ENCODE assay signal across 8 mouse cellular contexts in genomic region chr10:53399053-53399452, GRCm38 (mm10). TPM values are rescaled to one million over a fixed set of nuclear protein-coding genes. Genes with fewer than 3 reads are reported as not detected.
DNase-seq lines count a peak whose midpoint lies in the region; ATAC-seq and TF ChIP-seq lines count a peak whose summit lies in the region.
"Had no signal": no experiment of that assay in that cellular context is flagged by ENCODE, and none has a peak within 500 bp of the region (broad histone marks: within the 10 kb centered on the region; RNA-seq: fewer than 3 reads in every experiment).

No protein-coding gene starts in this region.

- no peak overlapping the region for H3K4me2 ChIP-seq in hindbrain, embryonic 11.5 days (replicated peaks; ENCODE audit: low read depth, low read length)
- no peak overlapping the region; the same call in 1 of the 2 replicates for H3K4me2 ChIP-seq in hindbrain, embryonic 16.5 days (ENCODE audit: low read length)
- H3K4me2 ChIP-seq in midbrain, embryonic 11.5 days: no peak overlapping the region
- no peak overlapping the region for H3K4me2 ChIP-seq in midbrain, embryonic 15.5 days
- H3K4me2 ChIP-seq in forebrain, embryonic 16.5 days (ENCODE audit: low read length): no peak overlapping the region
- no peak overlapping the region for H3K4me2 ChIP-seq in stomach, postnatal 0 days (replicated peaks; ENCODE audit: low read depth)

- ATAC-seq in hindbrain, embryonic 11.5 days (ENCODE audit: low FRiP score): peak; percentile 34; the same call in 1 of the 2 replicates
- ATAC-seq in hindbrain, embryonic 16.5 days: no peak
- 0 out of 2 replicates have a peak, but pooled peaks have one; percentile 22 for ATAC-seq in midbrain, embryonic 11.5 days (ENCODE audit: low FRiP score)
- no peak; the same call in 1 of the 2 replicates for ATAC-seq in midbrain, embryonic 15.5 days (replicated peaks)
- ATAC-seq in forebrain, embryonic 16.5 days: no peak
- no peak for ATAC-seq in stomach, postnatal 0 days (ENCODE audit: low FRiP score, low TSS enrichment)

- H3K9ac ChIP-seq in hindbrain, embryonic 11.5 days (ENCODE audit: low read depth, low read length): no peak overlapping the region
- H3K9ac ChIP-seq in hindbrain, embryonic 16.5 days (ENCODE audit: low read depth, low read length): no peak overlapping the region
- no peak overlapping the region; the same call in 1 of the 2 replicates for H3K9ac ChIP-seq in midbrain, embryonic 11.5 days (ENCODE audit: low read length)
- H3K9ac ChIP-seq in midbrain, embryonic 15.5 days: no peak overlapping the region
- H3K9ac ChIP-seq in forebrain, embryonic 16.5 days (replicated peaks; ENCODE audit: low read depth, low read length): no peak overlapping the region
- H3K9ac ChIP-seq in stomach, postnatal 0 days (ENCODE audit: low read length): no peak overlapping the region
- H3K9ac ChIP-seq: liver, embryonic 14.5 days had no signal

- H3K4me1 ChIP-seq in hindbrain, embryonic 11.5 days (replicated peaks; ENCODE audit: control insufficient read depth, insufficient read depth, low read length): no peaks in the 10 kb centered on the region; the same call in 1 of the 2 replicates
- peaks cover 3% of the 10 kb centered on the region; the same call in 1 of the 2 replicates for H3K4me1 ChIP-seq in hindbrain, embryonic 16.5 days (ENCODE audit: control insufficient read depth, insufficient read depth, low read depth, low read length)
- H3K4me1 ChIP-seq in midbrain, embryonic 11.5 days (ENCODE audit: control insufficient read depth, insufficient read depth, low read length): peaks cover 4% of the 10 kb centered on the region; the same call in 1 of the 2 replicates
- 0 out of 2 replicates have a peak, but pooled peaks cover 6% of the 10 kb centered on the region for H3K4me1 ChIP-seq in midbrain, embryonic 15.5 days
- H3K4me1 ChIP-seq in forebrain, embryonic 16.5 days (replicated peaks; ENCODE audit: control insufficient read depth, insufficient read depth, low read length): peaks cover 10% of the 10 kb centered on the region
- no peaks in the 10 kb centered on the region; the same call in 1 of the 2 replicates for H3K4me1 ChIP-seq in stomach, postnatal 0 days (replicated peaks; ENCODE audit: control insufficient read depth, insufficient read depth)

- H3K4me3 ChIP-seq in hindbrain, embryonic 11.5 days (ENCODE audit: low read depth, low read length): no peak overlapping the region
- no peak overlapping the region for H3K4me3 ChIP-seq in hindbrain, embryonic 16.5 days (ENCODE audit: low read length)
- H3K4me3 ChIP-seq in midbrain, embryonic 11.5 days (ENCODE audit: low read depth, low read length): no peak overlapping the region
- no peak overlapping the region for H3K4me3 ChIP-seq in midbrain, embryonic 15.5 days
- no peak overlapping the region for H3K4me3 ChIP-seq in forebrain, embryonic 16.5 days (replicated peaks; ENCODE audit: low read length)
- H3K4me3 ChIP-seq in stomach, postnatal 0 days (ENCODE audit: low read depth, low read length): no peak overlapping the region

- TF ChIP-seq EP300 in stomach, postnatal 0 days (optimal IDR thresholded peaks at IDR 0.05): no peak

- no peaks in the 10 kb centered on the region for H3K36me3 ChIP-seq in hindbrain, embryonic 11.5 days (ENCODE audit: control insufficient read depth, insufficient read depth, low read length)
- H3K36me3 ChIP-seq in hindbrain, embryonic 16.5 days (ENCODE audit: control insufficient read depth, insufficient read depth, low read length): no peaks in the 10 kb centered on the region
- H3K36me3 ChIP-seq in midbrain, embryonic 11.5 days (ENCODE audit: control insufficient read depth, insufficient read depth, low read length): no peaks in the 10 kb centered on the region
- H3K36me3 ChIP-seq in midbrain, embryonic 15.5 days (replicated peaks): no peaks in the 10 kb centered on the region
- H3K36me3 ChIP-seq in forebrain, embryonic 16.5 days (ENCODE audit: control insufficient read depth, insufficient read depth): no peaks in the 10 kb centered on the region
- no peaks in the 10 kb centered on the region for H3K36me3 ChIP-seq in stomach, postnatal 0 days (ENCODE audit: control insufficient read depth, insufficient read depth, low read length)

- H3K9me3 ChIP-seq in hindbrain, embryonic 11.5 days (ENCODE audit: control insufficient read depth, low read length): no peaks in the 10 kb centered on the region
- H3K9me3 ChIP-seq in hindbrain, embryonic 16.5 days (ENCODE audit: control insufficient read depth, low read length): no peaks in the 10 kb centered on the region
- H3K9me3 ChIP-seq in midbrain, embryonic 11.5 days (ENCODE audit: control insufficient read depth, low read length): no peaks in the 10 kb centered on the region
- no peaks in the 10 kb centered on the region for H3K9me3 ChIP-seq in midbrain, embryonic 15.5 days
- no peaks in the 10 kb centered on the region for H3K9me3 ChIP-seq in forebrain, embryonic 16.5 days (ENCODE audit: control insufficient read depth, low read length)
- H3K9me3 ChIP-seq in stomach, postnatal 0 days (ENCODE audit: control insufficient read depth, low read length): no peaks in the 10 kb centered on the region

- H3K27ac ChIP-seq in hindbrain, embryonic 11.5 days (ENCODE audit: low read depth, low read length): no peak overlapping the region; the same call in 1 of the 2 replicates
- H3K27ac ChIP-seq in hindbrain, embryonic 16.5 days (ENCODE audit: low read depth, low read length): no peak overlapping the region
- H3K27ac ChIP-seq in midbrain, embryonic 11.5 days (ENCODE audit: low read depth, low read length): no peak overlapping the region
- H3K27ac ChIP-seq in midbrain, embryonic 15.5 days: no peak overlapping the region
- H3K27ac ChIP-seq in forebrain, embryonic 16.5 days (ENCODE audit: low read length): peak overlapping the region; percentile 12; the same call in 1 of the 2 replicates
- H3K27ac ChIP-seq in stomach, postnatal 0 days (replicated peaks): peak overlapping the region; percentile 8; the same call in 1 of the 2 replicates
- H3K27ac ChIP-seq: liver, embryonic 14.5 days had no signal

- DNase-seq in hindbrain, embryonic 11.5 days (ENCODE audit: low spot score): peak; percentile 23
- DNase-seq in midbrain, embryonic 11.5 days (ENCODE audit: low spot score, missing footprints): no peak
- no peak for DNase-seq in stomach, postnatal 0 days (ENCODE audit: low spot score)
- DNase-seq in thymus, postnatal 14 days: no peak

- no peak for TF ChIP-seq CTCF in stomach, postnatal 0 days (IDR thresholded peaks at IDR 0.05; ENCODE audit: low read depth)

- 57% methylated on average over 3 of the region's 3 CpGs for WGBS in hindbrain, embryonic 11.5 days
- 55% methylated on average over 3 of the region's 3 CpGs for WGBS in hindbrain, embryonic 16.5 days
- WGBS in midbrain, embryonic 11.5 days: 71% methylated on average over 3 of the region's 3 CpGs
- 57% methylated on average over 3 of the region's 3 CpGs for WGBS in midbrain, embryonic 15.5 days
- 57% methylated on average over 3 of the region's 3 CpGs for WGBS in forebrain, embryonic 16.5 days
- WGBS in stomach, postnatal 0 days: 43% methylated on average over 3 of the region's 3 CpGs

- no peaks in the 10 kb centered on the region for H3K27me3 ChIP-seq in hindbrain, embryonic 11.5 days (ENCODE audit: control insufficient read depth, insufficient read depth, low read length)
- H3K27me3 ChIP-seq in hindbrain, embryonic 16.5 days (replicated peaks; ENCODE audit: control insufficient read depth, insufficient read depth, low read length): no peaks in the 10 kb centered on the region
- no peaks in the 10 kb centered on the region for H3K27me3 ChIP-seq in midbrain, embryonic 11.5 days (ENCODE audit: control insufficient read depth, insufficient read depth, low read length)
- H3K27me3 ChIP-seq in midbrain, embryonic 15.5 days (replicated peaks): no peaks in the 10 kb centered on the region
- H3K27me3 ChIP-seq in forebrain, embryonic 16.5 days (replicated peaks; ENCODE audit: control insufficient read depth, insufficient read depth, low read length): no peaks in the 10 kb centered on the region
- H3K27me3 ChIP-seq in stomach, postnatal 0 days (ENCODE audit: control insufficient read depth, insufficient read depth, low read length): no peaks in the 10 kb centered on the region

RNA-seq across cellular contexts. Expression of gene Cep85l, which starts 19.3 kb away (rescaled TPM):
- 5.8 and 13.0 TPM in 2 replicates for polyA plus RNA-seq in hindbrain, embryonic 11.5 days (2014; fragmentation: Nextera tagmentation; extraction: Ambion mirVana)
- polyA plus RNA-seq in hindbrain, embryonic 16.5 days (2015; fragmentation: Nextera tagmentation; extraction: Ambion mirVana): 3.9 and 4.4 TPM in 2 replicates
- 3.8 and 4.4 TPM in 2 replicates for polyA plus RNA-seq in midbrain, embryonic 11.5 days (2014; fragmentation: Nextera tagmentation; extraction: Ambion mirVana)
- polyA plus RNA-seq in midbrain, embryonic 15.5 days (2015; fragmentation: Nextera tagmentation; extraction: Ambion mirVana): 4.9 and 6.6 TPM in 2 replicates
- 8.3 and 9.0 TPM in 2 replicates for polyA plus RNA-seq in forebrain, embryonic 16.5 days (2015; fragmentation: Nextera tagmentation; extraction: Ambion mirVana)
- 1.6 and 2.0 TPM in 2 replicates for polyA plus RNA-seq in stomach, postnatal 0 days (2015; fragmentation: Nextera tagmentation; extraction: Ambion mirVana)

Comparison
In these comparisons a context has a peak if more than half of its experiments do, and no peak if none do; other contexts are left out.
1. ATAC-seq: peak in hindbrain, embryonic 11.5 days (single experiment) and midbrain, embryonic 11.5 days (single experiment); none in hindbrain, embryonic 16.5 days (single experiment), midbrain, embryonic 15.5 days (single experiment), forebrain, embryonic 16.5 days (single experiment) and stomach, postnatal 0 days (single experiment).
2. H3K27ac ChIP-seq: peak in forebrain, embryonic 16.5 days (single experiment) and stomach, postnatal 0 days (single experiment); none in hindbrain, embryonic 11.5 days (single experiment), hindbrain, embryonic 16.5 days (single experiment), midbrain, embryonic 11.5 days (single experiment) and midbrain, embryonic 15.5 days (single experiment).